Mouse (Mus musculus) heart, adult 2 months (tissue): ENCODE results near the gene Cstf2t.

ENCODE experiments used
- EP300 ChIP-seq: fragments of 200-500 bp; IDR thresholded peaks from 2 replicates; pipeline ENCODE4 v1.6.1; 2011; ENCODE audit warnings: low read depth, low read length, control low read depth; ENCODE audit not compliant: insufficient read depth
- POLR2A ChIP-seq: fragments of 200-500 bp; IDR thresholded peaks from 2 replicates; pipeline ENCODE4 v1.6.1; 2011; ENCODE audit warnings: mild to moderate bottlenecking, low read depth, low read length, control low read depth; ENCODE audit not compliant: insufficient read depth

DNA sequence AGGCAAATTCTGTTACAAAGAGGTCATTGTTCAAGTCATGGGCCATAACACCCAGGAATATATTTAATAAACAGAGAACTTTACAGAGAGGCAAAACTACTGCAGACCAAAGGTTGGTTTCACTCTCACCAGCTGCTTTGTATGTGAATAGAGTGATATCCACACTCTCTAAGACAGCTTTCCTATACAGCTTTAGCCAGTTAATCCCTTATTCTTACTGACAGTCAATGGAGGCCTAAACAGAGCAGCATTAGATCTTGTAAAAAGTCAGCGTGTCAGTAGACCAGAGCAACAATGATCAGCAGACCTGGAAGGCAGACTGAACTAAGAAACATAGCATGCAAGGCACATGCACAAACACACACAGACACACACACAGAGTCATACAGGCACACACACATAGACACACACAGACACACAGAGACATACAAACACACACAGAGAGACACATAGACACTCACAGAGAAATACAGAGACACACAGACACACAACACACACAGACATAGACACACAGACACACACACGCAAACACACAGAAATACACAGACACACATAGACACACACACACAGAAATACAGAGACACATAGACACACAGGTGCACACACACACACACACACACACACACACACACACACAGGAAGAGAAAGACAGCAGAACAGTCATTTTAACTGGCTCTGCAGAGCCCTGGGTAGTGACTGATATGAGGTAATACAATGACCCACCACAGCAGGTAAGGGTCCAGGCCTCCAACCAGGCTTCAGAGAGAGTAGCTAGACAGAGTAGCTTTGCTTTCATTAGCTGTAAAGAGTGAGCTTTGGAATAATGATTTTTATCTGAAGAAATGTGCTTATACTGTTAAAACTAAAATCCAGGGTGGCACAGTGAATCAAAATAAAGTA is 41.4 kb upstream of the Cstf2t start:
- TF ChIP-seq POLR2A (no peak), EP300 (no peak)
